Mouse (Mus musculus): ENCODE measurements at regions not wholly inside any gene's neighbourhood (a gene's known extent, or its start where the extent isn't known, plus 50 kb on each side); places are given as distances from the start of the nearest gene placed in this dataset.

DNA sequence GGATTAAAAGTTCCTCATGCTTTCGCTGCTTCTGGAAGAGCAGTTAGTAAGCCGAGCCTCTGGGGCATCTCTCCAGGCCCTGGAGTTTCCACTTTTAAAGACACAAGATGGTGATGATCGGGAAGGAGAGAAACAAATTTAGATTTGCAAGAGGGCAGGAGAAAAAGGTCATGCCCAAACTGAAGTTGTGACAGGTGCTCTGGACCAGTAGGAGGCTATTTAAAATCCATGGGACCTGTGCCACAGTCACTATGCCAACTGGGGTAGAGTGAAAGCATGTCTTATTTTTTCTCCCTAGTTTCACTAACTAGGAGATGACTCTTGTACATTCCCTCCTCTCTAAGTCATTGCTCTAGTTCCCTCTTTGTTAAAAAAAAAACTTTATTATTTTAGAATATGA, 104.3 kb upstream of the Med14 start:
- no peak for TF ChIP-seq FLI1 (IDR thresholded peaks at IDR 0.05; ENCODE audit: low read length)
- TF ChIP-seq GATA1 (IDR thresholded peaks at IDR 0.05; ENCODE audit: borderline replicate concordance, low read length): no peak
